Mouse (Mus musculus): ENCODE results near the gene B3galt5.

The B3galt5 gene

GRCm38 (mm10) chr16:96348766-96349165 is 113.2 kb downstream of the B3galt5 start:
- DNase-seq, result no peak

- no peak for DNase-seq
Measured at GRCm38 (mm10) chr16:96351520-96351919, 115.9 kb downstream of the B3galt5 start.

- DNase-seq, result no peak
Measured at GRCm38 (mm10) chr16:96353296-96353896, 117.8 kb downstream of the B3galt5 start.

- peak in 1 of 2 experiments; percentile 12 for DNase-seq
Measured at GRCm38 (mm10) chr16:96353996-96354395, 118.4 kb downstream of the B3galt5 start.

GRCm38 (mm10) chr16:96357903-96358302 is 122.3 kb downstream of the B3galt5 start:
- peak; percentile 33 to 34 for DNase-seq

- no peak for DNase-seq
Measured at GRCm38 (mm10) chr16:96361305-96362124, 125.9 kb downstream of the B3galt5 start.

GRCm38 (mm10) chr16:96362873-96363272 is 127.3 kb downstream of the B3galt5 start:
- DNase-seq, result no peak

- no peak for DNase-seq
Measured at GRCm38 (mm10) chr16:96363277-96363676, 127.7 kb downstream of the B3galt5 start.

- no peak for DNase-seq
Measured at GRCm38 (mm10) chr16:96364870-96365269, 129.3 kb downstream of the B3galt5 start.
